In the genomic region with DNA sequence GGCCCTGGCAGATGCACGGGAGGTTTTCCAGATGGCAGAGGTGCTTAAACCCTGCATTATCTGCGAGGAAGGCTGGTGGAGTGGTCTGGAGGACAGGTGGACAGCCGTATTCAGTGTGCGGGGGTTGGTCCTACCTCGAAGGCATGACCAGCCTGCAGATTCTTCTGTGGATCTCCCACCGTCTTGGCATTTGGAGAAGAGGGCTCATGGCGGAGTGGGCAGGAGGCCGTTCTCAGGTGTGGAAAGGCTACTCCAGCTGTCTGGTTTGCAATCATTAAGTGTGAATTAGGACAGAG, we compare ENCODE assay signal across 8 mouse cellular contexts. TPM values are rescaled to one million over a fixed set of nuclear protein-coding genes. Genes with fewer than 3 reads are reported as not detected.
DNase-seq lines count a peak whose midpoint lies in the region; ATAC-seq and TF ChIP-seq lines count a peak whose summit lies in the region.

No protein-coding gene starts in this region.

- H3K4me2 ChIP-seq in kidney, postnatal 0 days (ENCODE audit: low read length): peak overlapping the region; percentile 46
- H3K4me2 ChIP-seq in embryonic facial prominence, embryonic 14.5 days (ENCODE audit: low read depth, low read length): peak overlapping the region; percentile 50
- H3K4me2 ChIP-seq in hindbrain, embryonic 16.5 days (ENCODE audit: low read length): peak overlapping the region; percentile 63
- H3K4me2 ChIP-seq in myocyte (ENCODE audit: low read depth): peak overlapping the region; percentile 44

- no peak overlapping the region for H3K9ac ChIP-seq in kidney, postnatal 0 days (ENCODE audit: low read depth, low read length)
- no peak overlapping the region for H3K9ac ChIP-seq in embryonic facial prominence, embryonic 14.5 days (ENCODE audit: low read depth, low read length)
- H3K9ac ChIP-seq in hindbrain, embryonic 16.5 days (ENCODE audit: low read depth, low read length): peak overlapping the region; percentile 50

- H3ac ChIP-seq in myocyte (ENCODE audit: control insufficient read depth, insufficient read length): no peak overlapping the region

- ATAC-seq in kidney, postnatal 0 days (replicated peaks; ENCODE audit: low FRiP score, low read depth): no peak
- no peak for ATAC-seq in embryonic facial prominence, embryonic 14.5 days (ENCODE audit: low read depth)
- ATAC-seq in hindbrain, embryonic 16.5 days: peak; percentile 35; the same call in 1 of the 2 replicates
- no peak for ATAC-seq in erythroblast, adult 5-6 weeks (replicated peaks; ENCODE audit: low FRiP score, poor library complexity, severe bottlenecking)

- no peak for TF ChIP-seq CTCF in kidney, postnatal 0 days (IDR thresholded peaks at IDR 0.05; ENCODE audit: low read depth)
- TF ChIP-seq CTCF in cerebellum, adult 2 months (IDR thresholded peaks at IDR 0.05; ENCODE audit: borderline replicate concordance, insufficient read depth, low read depth, low read length): no peak

- WGBS in kidney, postnatal 0 days: 24% methylated on average over 8 of the region's 8 CpGs
- WGBS in embryonic facial prominence, embryonic 14.5 days: 42% methylated on average over 8 of the region's 8 CpGs
- 43% methylated on average over 8 of the region's 8 CpGs for WGBS in hindbrain, embryonic 16.5 days
- WGBS in cerebellum, adult 2 months: 38% methylated on average over 8 of the region's 8 CpGs

- no peaks in the 10 kb centered on the region for H3K4me1 ChIP-seq in kidney, postnatal 0 days (replicated peaks; ENCODE audit: insufficient read depth, low read length)
- H3K4me1 ChIP-seq in embryonic facial prominence, embryonic 14.5 days (ENCODE audit: control insufficient read depth, insufficient read depth, low read length): no peaks in the 10 kb centered on the region
- peaks cover 11% of the 10 kb centered on the region for H3K4me1 ChIP-seq in hindbrain, embryonic 16.5 days (ENCODE audit: control insufficient read depth, insufficient read depth, low read depth, low read length)
- H3K4me1 ChIP-seq in cerebellum, adult 2 months (ENCODE audit: control insufficient read depth, insufficient read depth, low read length): no peaks in the 10 kb centered on the region

- H3K27me3 ChIP-seq in kidney, postnatal 0 days (ENCODE audit: insufficient read depth, low read length): no peaks in the 10 kb centered on the region
- H3K27me3 ChIP-seq in embryonic facial prominence, embryonic 14.5 days (replicated peaks; ENCODE audit: control insufficient read depth, insufficient read depth, low read length): peaks cover 11% of the 10 kb centered on the region; the same call in 1 of the 2 replicates
- H3K27me3 ChIP-seq in hindbrain, embryonic 16.5 days (replicated peaks; ENCODE audit: control insufficient read depth, insufficient read depth, low read length): peaks cover 3% of the 10 kb centered on the region; the same call in 1 of the 2 replicates
- H3K27me3 ChIP-seq in myocyte (ENCODE audit: control insufficient read depth, insufficient read depth, insufficient read length): no peaks in the 10 kb centered on the region
- peaks cover 1% of the 10 kb centered on the region; the same call in 1 of the 2 replicates for H3K27me3 ChIP-seq in cerebellum, adult 2 months (ENCODE audit: control insufficient read depth, insufficient read depth, low read length)

- no peak for TF ChIP-seq POLR2A in myocyte (IDR thresholded peaks at IDR 0.05; ENCODE audit: insufficient read length, low read depth)
- no peak for TF ChIP-seq POLR2A in cerebellum, adult 2 months (IDR thresholded peaks at IDR 0.05; ENCODE audit: borderline replicate concordance, insufficient read depth, low read length)

- no peak overlapping the region for H3K4me3 ChIP-seq in kidney, postnatal 0 days (replicated peaks; ENCODE audit: low read depth, low read length)
- peak overlapping the region; percentile 23; the same call in 1 of the 2 replicates for H3K4me3 ChIP-seq in embryonic facial prominence, embryonic 14.5 days (ENCODE audit: low read depth, low read length)
- peak overlapping the region; percentile 30 for H3K4me3 ChIP-seq in hindbrain, embryonic 16.5 days (ENCODE audit: low read length)
- peak overlapping the region; percentile 6 for H3K4me3 ChIP-seq in myocyte
- H3K4me3 ChIP-seq in cerebellum, adult 2 months (replicated peaks; ENCODE audit: insufficient read depth, low read depth, low read length): no peak overlapping the region

- H3K79me2 ChIP-seq in myocyte (ENCODE audit: control insufficient read depth, insufficient read depth): no peaks in the 10 kb centered on the region

- no peaks in the 10 kb centered on the region for H3K9me3 ChIP-seq in kidney, postnatal 0 days (replicated peaks; ENCODE audit: low read length)
- H3K9me3 ChIP-seq in embryonic facial prominence, embryonic 14.5 days (ENCODE audit: control insufficient read depth, low read length): no peaks in the 10 kb centered on the region
- no peaks in the 10 kb centered on the region for H3K9me3 ChIP-seq in hindbrain, embryonic 16.5 days (ENCODE audit: control insufficient read depth, low read length)

- DNase-seq in kidney, postnatal 0 days (ENCODE audit: low spot score): no peak
- no peak for DNase-seq in kidney, postnatal 14 days
- no peak for DNase-seq in embryonic facial prominence, embryonic 14.5 days (ENCODE audit: low spot score)
- no peak for DNase-seq in cerebellum, adult 2 months
- no peak for DNase-seq in left cerebral cortex, adult 9 months (ENCODE audit: low spot score in 2 of 2)

- H3K36me3 ChIP-seq in kidney, postnatal 0 days (ENCODE audit: insufficient read depth, low read length): no peaks in the 10 kb centered on the region
- H3K36me3 ChIP-seq in embryonic facial prominence, embryonic 14.5 days (ENCODE audit: control insufficient read depth, insufficient read depth, low read length): no peaks in the 10 kb centered on the region
- H3K36me3 ChIP-seq in hindbrain, embryonic 16.5 days (ENCODE audit: control insufficient read depth, insufficient read depth, low read length): no peaks in the 10 kb centered on the region
- H3K36me3 ChIP-seq in myocyte (ENCODE audit: control insufficient read depth, insufficient read depth): no peaks in the 10 kb centered on the region

- no peak overlapping the region for H3K27ac ChIP-seq in kidney, postnatal 0 days
- no peak overlapping the region for H3K27ac ChIP-seq in embryonic facial prominence, embryonic 14.5 days (replicated peaks; ENCODE audit: low read depth, low read length)
- no peak overlapping the region for H3K27ac ChIP-seq in hindbrain, embryonic 16.5 days (ENCODE audit: low read depth, low read length)
- H3K27ac ChIP-seq in cerebellum, adult 2 months (ENCODE audit: insufficient read depth, low read length): no peak overlapping the region

TF ChIP-seq in myocyte, 11 proteins besides CTCF, POLR2A, EP300 and RAD21:
- TF ChIP-seq REST (IDR thresholded peaks at IDR 0.05; ENCODE audit: insufficient read depth, insufficient read length) (no peak), E2F4 (IDR thresholded peaks at IDR 0.05; ENCODE audit: insufficient read depth) (no peak), USF1 (IDR thresholded peaks at IDR 0.05; ENCODE audit: low read depth) (no peak), TCF12 (IDR thresholded peaks at IDR 0.05; ENCODE audit: insufficient read depth, poor library complexity, severe bottlenecking) (no peak)

RNA-seq across cellular contexts. Expression of gene Adgrd1, which starts 32.8 kb away (rescaled TPM):
- polyA plus RNA-seq in kidney, postnatal 0 days (2015; fragmentation: Nextera tagmentation; extraction: Ambion mirVana): 0.82 and 0.96 TPM in 2 replicates
- 3.8 and 5.7 TPM in 2 replicates for polyA plus RNA-seq in embryonic facial prominence, embryonic 14.5 days (2014; fragmentation: Nextera tagmentation; extraction: Ambion mirVana)
- polyA plus RNA-seq in hindbrain, embryonic 16.5 days (2015; fragmentation: Nextera tagmentation; extraction: Ambion mirVana): 0.14 and 0.21 TPM in 2 replicates
- 0.48 TPM for polyA plus RNA-seq in myocyte (2012; fragmentation: generic; extraction: Trizol)
- 0.27 and 0.34 TPM in 2 replicates for polyA plus RNA-seq in cerebellum, adult 2 months (2012; rRNA removed)
- not detected in 2 replicates for total RNA-seq in erythroblast, adult 5-6 weeks (2015; ENCODE audit: low replicate concordance)
- total RNA-seq in erythroblast, adult 5-6 weeks (2017; ENCODE audit: low replicate concordance): 0.09 TPM in 1 of 2 replicates, not detected in the other

RNA-seq across cellular contexts. Expression of gene Ran, which starts 43.9 kb away (rescaled TPM):
- 392 and 446 TPM in 2 replicates for polyA plus RNA-seq in kidney, postnatal 0 days (2015; fragmentation: Nextera tagmentation; extraction: Ambion mirVana)
- polyA plus RNA-seq in embryonic facial prominence, embryonic 14.5 days (2014; fragmentation: Nextera tagmentation; extraction: Ambion mirVana): 442 and 465 TPM in 2 replicates
- polyA plus RNA-seq in hindbrain, embryonic 16.5 days (2015; fragmentation: Nextera tagmentation; extraction: Ambion mirVana): 326 and 333 TPM in 2 replicates
- polyA plus RNA-seq in myocyte (2012; fragmentation: generic; extraction: Trizol): 466 TPM
- polyA plus RNA-seq in cerebellum, adult 2 months (2012; rRNA removed): 152 and 160 TPM in 2 replicates
- total RNA-seq in erythroblast, adult 5-6 weeks (2015; ENCODE audit: low replicate concordance): 125 and 151 TPM in 2 replicates
- 77.9 and 87.8 TPM in 2 replicates for total RNA-seq in erythroblast, adult 5-6 weeks (2017; ENCODE audit: low replicate concordance)

RNA-seq across cellular contexts. Expression of gene Stx2, which starts 55.4 kb away (rescaled TPM):
- polyA plus RNA-seq in kidney, postnatal 0 days (2015; fragmentation: Nextera tagmentation; extraction: Ambion mirVana): 32.7 and 33.0 TPM in 2 replicates
- polyA plus RNA-seq in embryonic facial prominence, embryonic 14.5 days (2014; fragmentation: Nextera tagmentation; extraction: Ambion mirVana): 34.5 and 38.8 TPM in 2 replicates
- polyA plus RNA-seq in hindbrain, embryonic 16.5 days (2015; fragmentation: Nextera tagmentation; extraction: Ambion mirVana): 16.1 and 17.5 TPM in 2 replicates
- polyA plus RNA-seq in myocyte (2012; fragmentation: generic; extraction: Trizol): 21.1 TPM
- 21.4 and 21.8 TPM in 2 replicates for polyA plus RNA-seq in cerebellum, adult 2 months (2012; rRNA removed)
- total RNA-seq in erythroblast, adult 5-6 weeks (2015; ENCODE audit: low replicate concordance): 48.0 and 57.3 TPM in 2 replicates
- 160 and 298 TPM in 2 replicates for total RNA-seq in erythroblast, adult 5-6 weeks (2017; ENCODE audit: low replicate concordance)

Comparison
In these comparisons a context has a peak if more than half of its experiments do, and no peak if none do; other contexts are left out.
1. H3K4me3 ChIP-seq: peak in embryonic facial prominence, embryonic 14.5 days (single experiment), hindbrain, embryonic 16.5 days (single experiment) and myocyte (single experiment); none in kidney, postnatal 0 days (single experiment) and cerebellum, adult 2 months (single experiment).
2. Peak in every context shown above with its lines, with median percentiles within 50 percentile points of each other: H3K4me2 ChIP-seq.